Mouse (Mus musculus) gastrocnemius, postnatal 14 days (tissue): ENCODE results near the gene Fst. TPM values are rescaled to one million over a fixed set of nuclear protein-coding genes. Genes with fewer than 3 reads are reported as not detected.

ENCODE experiments used
- DNase-seq: peaks from one replicate; pipeline ENCODE4 v3.0.0; 2021; ENCODE audit warnings: mixed read lengths
- intact Hi-C: fragments of 180-260 bp; cut with DNase I; formaldehyde crosslinking; loops from one replicate; pipeline ENCODE4 v1.15.1; 2025; ENCODE audit warnings: low total_unique reads
- long read RNA-seq, 2 experiments: library from polyadenylated mRNA; stranded (forward); transcript quantifications; one replicate each; pipeline ENCODE4 v2.0.0; 2021
- total RNA-seq, 2 experiments: library from RNA; stranded (reverse); gene quantifications; 2 replicates each; pipeline ENCODE4 v1.2.3; 2021

Gene Fst
- 10 to 100 TPM; 11.7 to 15.2 TPM for total RNA-seq
- long read RNA-seq, experiment 1, partial matches to known transcripts: 2 of 8 reads
- long read RNA-seq, experiment 1, other reads (novel, unspliced or antisense): 2 of 8 reads
- long read RNA-seq, experiment 2, transcript Fst-201 (6 exons, 1,851 nt): major isoform, 7 of 16 reads
- long read RNA-seq, experiment 2, partial matches to known transcripts: 0 of 16 reads
- long read RNA-seq, experiment 2, other reads (novel, unspliced or antisense): 4 of 16 reads

GRCm38 (mm10) chr13:114458886-114459700 lies at the start of gene Fst:
Fst (minus strand) TSS chr13:114458951.
- intact Hi-C loops: loop anchor here (5.0 kb wide), 1 partner anchor 382 kb away; no protein-coding TSS in a partner anchor
- peak; percentile 38 for DNase-seq

DNA sequence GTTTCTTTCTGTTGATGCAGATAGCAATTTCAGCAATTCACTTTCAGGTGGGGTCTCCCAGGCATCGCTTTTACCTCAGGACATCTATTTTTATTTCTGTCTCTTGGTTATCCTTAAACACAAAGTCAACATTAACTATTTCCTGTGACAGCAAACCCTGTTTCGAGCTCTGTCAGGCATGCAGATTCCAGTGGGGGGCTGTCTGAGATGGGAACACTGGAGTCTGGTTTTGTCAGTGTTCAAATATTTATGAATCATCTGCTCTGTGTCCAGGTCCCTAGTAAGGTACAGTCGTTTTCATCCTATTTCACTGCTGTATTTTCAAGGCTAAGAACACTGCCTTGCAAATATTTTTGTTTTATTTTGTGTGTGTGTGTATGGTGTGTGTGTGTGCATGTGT lies 35.1 kb upstream of the Fst start:
- DNase-seq: no peak
- intact Hi-C loops: no loop called here

DNA sequence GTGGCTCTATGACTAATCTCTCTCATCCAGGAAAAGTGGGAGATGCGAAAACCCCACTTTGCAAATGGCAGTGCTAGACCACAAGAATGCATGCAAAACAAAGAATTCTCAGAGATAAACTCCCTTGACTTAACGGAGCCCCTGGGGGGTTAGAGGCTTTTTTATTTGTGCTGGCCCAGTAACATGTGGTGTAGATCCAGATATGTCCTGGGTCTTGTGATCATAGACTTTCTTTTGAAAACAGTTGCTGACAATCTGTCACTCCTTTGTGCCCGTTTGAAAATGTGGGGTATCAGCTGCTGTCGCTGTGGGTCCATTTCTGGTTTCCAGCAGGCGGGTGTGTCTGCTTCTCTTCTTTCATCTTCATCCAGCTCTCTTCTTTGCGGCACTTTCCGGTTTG lies 29.4 kb upstream of the Fst start:
- DNase-seq: no peak
- intact Hi-C loops: no loop called here

DNA sequence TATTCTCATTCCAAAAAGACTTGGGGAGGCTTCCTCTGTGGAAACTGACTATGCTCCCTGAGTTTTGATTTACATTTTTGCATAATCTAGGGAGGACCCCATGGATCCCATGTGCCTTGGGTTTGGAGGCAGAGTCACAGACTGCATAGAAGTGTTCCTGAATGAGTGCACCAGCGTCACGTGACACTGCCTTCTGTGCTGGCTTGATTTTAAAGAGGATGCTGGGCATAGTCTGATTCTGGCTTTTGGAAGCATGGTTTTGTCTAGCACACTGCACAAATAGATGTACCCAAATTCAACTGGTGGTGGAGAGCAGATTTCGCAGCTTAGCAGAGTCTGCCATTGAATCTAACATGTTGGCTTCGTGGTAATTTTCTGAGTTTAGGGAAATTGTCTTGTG lies 19.6 kb upstream of the Fst start:
- DNase-seq: no peak
- intact Hi-C loops: no loop called here

GRCm38 (mm10) chr13:114469945-114470344 lies 11.2 kb upstream of the Fst start:
- intact Hi-C loops: no loop called here
- DNase-seq: no peak

DNA sequence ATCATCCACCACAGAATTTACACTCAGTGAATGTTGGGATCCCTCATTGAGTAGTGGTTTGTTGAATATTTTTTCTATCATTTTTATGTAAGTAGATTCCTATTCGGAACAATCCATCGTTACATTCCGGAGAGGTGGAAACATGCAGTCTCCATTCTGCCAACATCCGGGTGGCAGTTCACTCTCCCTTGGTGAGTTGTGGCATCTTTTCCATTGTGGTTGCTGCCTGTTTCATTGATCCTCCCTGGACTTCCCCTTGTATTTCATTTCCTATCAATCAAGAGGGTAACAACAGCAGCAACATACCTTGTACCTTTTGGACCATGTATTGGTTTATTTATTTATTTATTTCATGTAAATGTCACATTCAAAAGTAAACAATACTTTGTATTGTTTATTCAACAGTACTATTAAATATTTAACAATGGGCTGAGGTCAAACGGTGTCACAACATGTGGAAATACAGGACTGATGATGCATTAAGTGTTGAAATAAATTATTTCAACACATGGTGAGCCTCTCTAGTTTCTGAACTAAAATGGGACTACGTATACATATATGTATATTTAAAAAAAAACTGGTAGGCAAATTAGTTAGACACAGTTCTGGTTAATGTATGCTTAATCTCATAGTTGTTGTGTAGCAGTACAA lies 7.6 kb upstream of the Fst start:
- no peak for DNase-seq
- intact Hi-C loops: no loop called here

GRCm38 (mm10) chr13:114465387-114465786 lies 6.6 kb upstream of the Fst start:
- intact Hi-C loops: no loop called here

GRCm38 (mm10) chr13:114464824-114465223 lies 6.1 kb upstream of the Fst start:
- DNase-seq: no peak
- intact Hi-C loops: loop anchor here (5.0 kb wide), 1 partner anchor 593 kb away; no protein-coding TSS in a partner anchor

More at GRCm38 (mm10) chr13:114465387-114465786, 6.6 kb upstream of the Fst start:
- DNase-seq: no peak

DNA sequence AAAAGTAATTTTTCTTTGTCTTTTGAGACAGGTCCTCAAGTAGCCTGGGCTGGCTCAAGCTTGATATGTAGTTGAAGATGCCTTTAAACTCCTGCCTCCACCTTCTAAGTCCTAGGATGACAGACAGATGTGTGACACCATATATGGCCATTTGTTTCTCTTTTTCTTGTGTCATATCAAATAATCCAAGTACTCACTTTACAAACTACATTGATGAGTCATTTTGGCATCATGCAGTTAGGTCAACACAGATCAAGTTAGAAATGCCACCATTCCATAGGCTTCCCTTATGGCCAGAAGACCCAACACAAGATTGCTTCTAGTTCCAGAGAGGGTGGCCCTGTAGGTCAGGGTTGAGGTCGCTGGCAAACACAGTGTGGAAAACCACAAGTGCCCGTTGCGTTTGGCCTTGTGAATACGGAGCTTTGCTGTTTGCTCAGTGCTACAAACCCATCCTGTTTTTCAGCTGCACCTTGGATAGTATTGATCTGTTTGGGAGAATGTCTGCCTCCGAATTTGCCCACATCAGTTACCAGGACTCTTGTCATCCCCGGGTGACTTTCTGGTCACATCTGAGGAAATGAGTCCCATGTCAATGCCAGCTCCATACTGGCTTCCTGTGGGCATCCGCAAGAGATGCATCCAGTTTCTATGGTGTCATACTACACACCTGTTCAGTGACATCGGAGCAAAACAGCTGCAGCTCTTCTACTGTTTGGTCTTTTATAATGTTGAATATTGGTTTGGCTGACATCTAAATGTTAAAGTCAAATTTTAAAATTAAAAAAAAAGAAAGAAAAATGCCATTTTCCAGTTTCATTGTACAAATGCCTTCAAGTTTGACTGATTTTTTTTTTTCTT lies 4.0 kb upstream of the Fst start:
- no peak for DNase-seq
- intact Hi-C loops: loop anchor here (5.0 kb wide), 1 partner anchor 590 kb away; no protein-coding TSS in a partner anchor

GRCm38 (mm10) chr13:114460306-114460892 lies 1.6 kb upstream of the Fst start:
- intact Hi-C loops: loop anchor here (5.0 kb wide), 1 partner anchor 588 kb away; no protein-coding TSS in a partner anchor
- peak; percentile 26 for DNase-seq

DNA sequence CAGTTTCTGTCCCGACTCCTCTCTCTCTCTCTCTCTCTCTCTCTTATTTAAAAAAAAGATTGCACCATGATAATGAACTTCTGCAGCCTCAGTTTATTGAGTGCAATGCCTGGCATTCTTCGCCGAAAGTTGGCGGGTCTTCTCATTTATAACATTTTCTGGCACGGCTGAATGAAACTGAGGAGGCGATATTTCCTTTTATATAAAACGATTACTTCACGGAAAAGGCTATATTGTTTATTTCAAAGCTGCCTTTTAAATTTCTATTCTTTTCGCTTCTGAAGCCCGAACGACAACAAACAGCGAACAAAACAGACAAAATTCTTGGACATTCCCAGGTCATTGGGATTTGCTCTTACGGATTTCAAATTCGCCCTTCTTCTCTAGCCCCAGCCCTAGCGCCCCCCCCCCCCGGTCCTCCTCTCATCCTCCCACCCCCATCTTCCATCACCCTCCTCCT lies 980 bp upstream of the Fst start:
- intact Hi-C loops: loop anchor here (5.0 kb wide), 2 partner anchors 382 to 587 kb away; no protein-coding TSS in a partner anchor
- no peak for DNase-seq

- DNase-seq: peak; percentile 39
- intact Hi-C loops: loop anchor here (5.0 kb wide), 1 partner anchor 381 kb away; no protein-coding TSS in a partner anchor
Observed at GRCm38 (mm10) chr13:114458291-114458885, 363 bp downstream of the Fst start.

GRCm38 (mm10) chr13:114457567-114458120 lies 1.1 kb downstream of the Fst start:
- no peak for DNase-seq
- intact Hi-C loops: loop anchor here (5.0 kb wide), 1 partner anchor 380 kb away; no protein-coding TSS in a partner anchor

DNA sequence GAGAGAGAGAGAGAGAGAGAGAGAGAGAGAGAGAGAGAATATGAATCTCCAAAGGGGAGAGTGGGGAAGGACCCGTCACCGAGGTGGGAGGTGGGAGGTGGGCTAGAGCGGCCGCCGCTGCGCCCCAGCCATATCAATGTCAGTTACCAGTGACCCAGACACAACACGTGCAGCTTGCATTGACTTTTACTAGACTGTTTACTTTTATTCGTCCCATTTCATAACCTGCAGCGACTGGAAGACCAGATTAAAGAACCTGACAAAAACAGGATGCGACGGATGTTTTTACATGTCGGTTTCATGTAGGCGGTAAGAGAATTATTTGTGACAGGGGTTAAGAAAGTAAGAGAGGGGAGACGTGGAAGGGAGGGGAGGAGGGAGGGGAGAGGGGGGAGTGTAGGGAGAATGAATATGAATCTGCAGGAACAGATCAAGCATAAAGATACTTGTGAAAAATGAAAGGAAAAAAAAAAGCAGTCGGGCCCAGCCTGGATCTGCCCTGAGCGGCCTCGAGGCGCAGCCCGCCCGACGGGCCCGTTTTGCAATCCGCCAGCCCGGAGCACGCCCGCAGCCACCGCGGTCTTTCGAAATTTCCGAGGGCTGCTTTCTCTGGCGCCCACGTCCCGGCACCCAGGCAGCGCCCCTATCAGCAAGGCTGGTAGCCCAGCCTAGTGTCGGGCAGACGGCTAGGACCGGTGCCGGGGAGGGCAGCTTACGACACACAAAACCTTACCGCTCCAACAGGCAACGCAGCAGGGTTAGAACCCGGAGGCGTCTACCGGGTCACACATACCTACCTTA lies 1.8 kb downstream of the Fst start:
- intact Hi-C loops: loop anchor here (5.0 kb wide), 1 partner anchor 380 kb away; no protein-coding TSS in a partner anchor
- DNase-seq: peak; percentile 25

GRCm38 (mm10) chr13:114456224-114456623 lies 2.5 kb downstream of the Fst start:
- peak; percentile 25 for DNase-seq
- intact Hi-C loops: loop anchor here (5.0 kb wide), 1 partner anchor 379 kb away; no protein-coding TSS in a partner anchor

GRCm38 (mm10) chr13:114455788-114456187 lies 3.0 kb downstream of the Fst start:
- intact Hi-C loops: loop anchor here (5.0 kb wide), 1 partner anchor 378 kb away; no protein-coding TSS in a partner anchor
- no peak for DNase-seq

- intact Hi-C loops: no loop called here
- DNase-seq: no peak
Observed at GRCm38 (mm10) chr13:114447213-114447612, 11.5 kb downstream of the Fst start.
